Mouse (Mus musculus) small intestine, adult 2 months (tissue): Measurements from ENCODE around the gene Mettl7a3.

Experiments
- CTCF ChIP-seq: fragments of 200-500 bp; IDR thresholded peaks from 2 replicates; pipeline ENCODE4 v1.5.1; 2012; ENCODE audit warnings: low read depth, mild to moderate bottlenecking, control low read depth, inconsistent platforms, low read length, moderate library complexity, mixed read lengths; ENCODE audit not compliant: insufficient replicate concordance, insufficient read length; ENCODE audit errors: extremely low read depth
- POLR2A ChIP-seq: fragments of 200-500 bp; IDR thresholded peaks from 2 replicates; pipeline ENCODE4 v1.6.1; 2012; ENCODE audit warnings: low read depth, mild to moderate bottlenecking, control low read depth, inconsistent platforms, low read length, moderate library complexity

DNA sequence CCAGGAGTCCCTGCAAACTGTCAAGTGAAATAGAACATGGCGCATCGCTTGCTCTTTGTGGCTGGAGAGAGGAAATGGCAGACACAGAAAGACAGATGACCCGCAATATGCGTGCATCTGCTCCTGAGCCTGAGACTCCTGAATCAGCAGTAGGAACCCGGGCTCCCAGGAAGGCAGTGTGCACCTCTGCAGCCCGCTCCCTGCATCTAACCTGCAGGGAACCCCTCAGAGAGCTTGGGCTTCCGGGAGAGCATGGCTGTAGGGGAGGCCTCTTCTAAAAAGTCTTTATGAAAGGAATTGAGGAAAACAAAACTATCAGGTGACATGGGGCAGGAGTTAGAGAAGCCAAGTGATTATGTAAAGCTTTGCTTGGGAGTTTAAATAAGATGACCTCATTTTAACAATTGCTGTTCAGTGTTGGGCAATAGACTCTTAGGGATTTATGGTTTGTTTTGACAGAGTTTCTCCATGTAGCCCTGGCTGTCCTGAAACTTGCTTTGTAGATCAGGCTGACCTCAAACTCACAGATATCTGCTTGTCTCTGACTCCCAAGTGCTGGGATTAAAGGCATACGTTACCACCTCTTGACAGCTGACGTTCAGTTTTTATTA is 14.3 kb upstream of the Mettl7a3 start:
- TF ChIP-seq CTCF (no peak), POLR2A (no peak)
